Mouse (Mus musculus): Measurements from ENCODE around the gene Tnfsfm13. TPM values are rescaled to one million over a fixed set of nuclear protein-coding genes. Genes with fewer than 3 reads are reported as not detected.
A peak's percentile ranks its signal among the peaks of the same experiment; 100 is the strongest.

Gene Tnfsfm13
- polyA plus RNA-seq, 1 experiment from 2014 or later: 1.5 TPM

DNA sequence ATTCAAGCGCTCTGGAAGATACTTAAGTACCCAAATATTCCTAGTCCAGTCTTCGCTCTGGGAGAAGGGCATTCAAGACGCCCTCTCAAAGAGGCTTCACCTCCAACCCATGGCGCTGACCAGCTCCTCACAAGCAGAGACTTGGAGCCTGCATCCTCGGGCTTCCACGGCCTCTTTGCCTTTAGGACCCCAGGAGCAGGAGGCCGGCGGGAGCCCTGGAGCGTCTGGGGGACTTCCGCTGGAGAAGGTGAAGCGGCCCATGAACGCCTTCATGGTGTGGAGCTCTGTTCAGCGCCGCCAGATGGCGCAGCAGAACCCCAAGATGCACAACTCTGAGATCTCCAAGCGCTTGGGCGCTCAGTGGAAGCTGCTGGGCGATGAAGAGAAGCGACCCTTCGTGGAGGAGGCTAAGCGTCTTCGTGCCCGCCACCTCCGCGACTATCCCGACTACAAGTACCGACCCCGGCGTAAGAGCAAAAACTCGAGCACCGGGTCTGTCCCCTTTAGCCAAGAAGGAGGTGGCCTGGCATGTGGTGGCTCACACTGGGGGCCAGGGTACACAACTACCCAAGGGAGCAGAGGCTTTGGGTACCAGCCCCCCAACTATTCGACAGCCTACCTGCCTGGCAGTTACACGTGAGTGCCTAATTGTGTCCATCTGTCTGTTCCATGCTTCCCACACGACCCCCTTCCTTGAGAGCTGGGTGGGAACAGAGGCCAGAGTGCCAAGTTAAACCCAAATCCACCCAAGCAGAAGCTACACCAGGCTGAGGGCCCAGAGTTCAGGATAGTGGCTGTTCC lies 40.4 kb downstream of the Tnfsfm13 start, which contains the start of gene Sox15:
Gene Sox15 (plus strand): TSS at position 51 of the 801 bp plus-strand sequence.
- 28% methylated on average over 34 of the region's 34 CpGs for WGBS
- no peak within 1 kb of the TSS for H3K4me3 ChIP-seq (ENCODE audit: low read depth, low read length)
- H3K9me3 ChIP-seq (ENCODE audit: control insufficient read depth, low read length): no peaks in the 10 kb centered on the region
- H3K4me1 ChIP-seq (ENCODE audit: control insufficient read depth, insufficient read depth, low read length): no peaks in the 10 kb centered on the region
- ATAC-seq (ENCODE audit: insufficient read depth, low FRiP score, low TSS enrichment) (peak; percentile 73; the same call in 1 of the 2 replicates), DNase-seq (ENCODE audit: low spot score) (peak; percentile 87)
- peaks cover 38% of the 10 kb centered on the region for H3K36me3 ChIP-seq (ENCODE audit: control insufficient read depth, insufficient read depth, low read length)
- no peak within 1 kb of the TSS for H3K4me2 ChIP-seq (ENCODE audit: low read depth)
- peak within 1 kb of the TSS; percentile 0; the same call in 1 of the 2 replicates for H3K27ac ChIP-seq (ENCODE audit: low read depth, low read length)
- 0 out of 2 replicates have a peak within 1 kb of the TSS, but pooled peaks have one; percentile 7 for H3K9ac ChIP-seq (ENCODE audit: low read length)
- H3K27me3 ChIP-seq (ENCODE audit: control insufficient read depth, insufficient read depth, low read length): no peaks in the 10 kb centered on the region

DNA sequence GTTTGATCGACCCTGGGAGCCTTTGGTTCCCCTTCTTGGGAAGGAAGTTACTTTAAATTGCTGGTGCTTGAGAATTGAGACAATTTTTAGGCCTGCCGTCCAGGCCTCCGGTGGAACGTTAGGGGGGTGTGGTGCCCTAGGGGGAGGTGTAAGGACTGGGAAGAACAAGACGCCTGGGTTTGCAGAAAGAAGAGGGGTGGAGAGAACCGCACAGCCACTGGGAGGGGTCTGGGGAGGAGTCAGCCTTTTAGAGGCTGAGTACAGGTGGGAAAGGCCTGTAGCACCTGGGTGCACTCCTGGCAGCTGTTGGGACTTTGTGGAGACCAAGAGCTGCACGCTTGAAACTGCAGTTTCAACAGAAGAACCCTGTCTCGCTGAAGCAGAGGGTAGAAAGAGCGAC lies 41.1 kb downstream of the Tnfsfm13 start:
- H3K4me2 ChIP-seq (ENCODE audit: low read depth): no peak overlapping the region
- no peaks in the 10 kb centered on the region for H3K9me3 ChIP-seq (ENCODE audit: control insufficient read depth, low read length)
- no peak for ATAC-seq (ENCODE audit: insufficient read depth, low FRiP score, low TSS enrichment)
- no peaks in the 10 kb centered on the region for H3K27me3 ChIP-seq (ENCODE audit: control insufficient read depth, insufficient read depth, low read length)
- H3K36me3 ChIP-seq (ENCODE audit: control insufficient read depth, insufficient read depth, low read length): peaks cover 40% of the 10 kb centered on the region
- no peak overlapping the region for H3K4me3 ChIP-seq (ENCODE audit: low read depth, low read length)
- no peaks in the 10 kb centered on the region for H3K4me1 ChIP-seq (ENCODE audit: control insufficient read depth, insufficient read depth, low read length)
- 45% methylated on average over 9 of the region's 9 CpGs for WGBS
- no peak overlapping the region for H3K9ac ChIP-seq (ENCODE audit: low read length)
- H3K27ac ChIP-seq (ENCODE audit: low read depth, low read length): peak overlapping the region; percentile 0; the same call in 1 of the 2 replicates
- DNase-seq (ENCODE audit: low spot score): no peak

DNA sequence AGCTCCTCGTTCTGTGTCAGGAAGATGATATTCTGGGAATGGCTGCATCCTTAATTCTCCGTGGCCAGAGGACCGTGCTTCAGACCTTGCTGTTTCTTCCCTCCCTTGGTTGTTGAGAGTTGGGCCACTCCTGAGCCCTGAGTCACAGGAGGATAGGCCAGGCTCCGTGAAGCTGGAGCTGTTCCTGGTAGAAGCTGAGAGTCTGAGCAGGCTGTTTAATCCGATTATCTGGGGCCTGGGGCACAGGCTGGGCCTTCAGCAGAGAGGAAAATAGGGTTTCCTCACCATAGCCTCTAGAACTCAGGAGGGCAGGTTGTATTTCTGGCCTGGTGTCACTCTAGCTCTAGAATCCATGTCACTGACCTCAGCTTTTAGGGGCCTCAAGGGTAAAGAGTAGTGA lies 42.5 kb downstream of the Tnfsfm13 start:
- H3K4me3 ChIP-seq (ENCODE audit: low read depth, low read length): no peak overlapping the region
- H3K27ac ChIP-seq (ENCODE audit: low read depth, low read length): no peak overlapping the region
- peaks cover 46% of the 10 kb centered on the region for H3K36me3 ChIP-seq (ENCODE audit: control insufficient read depth, insufficient read depth, low read length)
- no peak overlapping the region for H3K9ac ChIP-seq (ENCODE audit: low read length)
- ATAC-seq (ENCODE audit: insufficient read depth, low FRiP score, low TSS enrichment) (no peak), DNase-seq (ENCODE audit: low spot score) (no peak)
- no peaks in the 10 kb centered on the region for H3K9me3 ChIP-seq (ENCODE audit: control insufficient read depth, low read length)
- H3K4me2 ChIP-seq (ENCODE audit: low read depth): no peak overlapping the region
- H3K27me3 ChIP-seq (ENCODE audit: control insufficient read depth, insufficient read depth, low read length): no peaks in the 10 kb centered on the region
- 80% methylated on average over 5 of the region's 5 CpGs for WGBS
- no peaks in the 10 kb centered on the region for H3K4me1 ChIP-seq (ENCODE audit: control insufficient read depth, insufficient read depth, low read length)

DNA sequence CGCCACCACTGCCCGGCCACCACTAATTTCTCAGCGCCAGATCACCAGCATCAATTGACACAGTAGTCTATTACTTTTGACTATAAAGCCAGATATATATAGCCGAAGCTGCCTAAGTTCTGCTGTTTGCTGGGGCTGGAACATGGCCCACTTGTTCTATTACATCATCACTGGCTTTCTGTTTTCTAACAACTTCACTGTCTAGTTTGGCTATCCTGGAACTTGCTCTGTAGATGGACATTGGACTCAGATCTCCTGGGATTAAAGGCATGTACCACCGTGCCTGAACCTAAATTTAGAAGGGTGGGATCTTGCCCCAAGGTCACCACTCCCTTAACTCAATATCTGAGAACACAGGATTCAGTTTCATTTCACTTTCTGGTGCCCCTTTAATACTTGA lies 50.0 kb downstream of the Tnfsfm13 start:
- WGBS: 94% methylated on average over 5 of the region's 5 CpGs
- Histone ChIP-seq H3K27me3 (ENCODE audit: control insufficient read depth, insufficient read depth, low read length) (no peaks in the 10 kb centered on the region), H3K9me3 (ENCODE audit: control insufficient read depth, low read length) (no peaks in the 10 kb centered on the region)

DNA sequence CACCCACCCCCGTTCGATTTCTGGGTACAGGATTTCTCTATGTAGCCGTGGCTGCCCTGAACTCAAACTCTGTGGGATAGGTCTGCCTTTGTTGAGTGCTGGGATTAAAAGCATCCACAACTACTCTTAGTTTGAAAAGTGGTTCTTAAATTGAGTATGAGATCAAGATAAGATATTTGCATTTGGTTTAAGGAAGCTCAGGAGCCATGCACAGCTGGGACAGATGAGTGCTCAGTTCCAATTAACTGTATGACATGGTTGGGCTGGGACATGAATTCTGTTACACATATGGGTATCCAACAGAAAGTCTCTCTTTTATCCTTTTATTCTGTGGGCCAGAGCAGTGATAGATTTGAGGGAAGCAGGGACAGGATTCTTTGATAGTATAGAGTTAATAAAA lies 60.4 kb downstream of the Tnfsfm13 start:
- no peak overlapping the region for H3K4me2 ChIP-seq (ENCODE audit: low read depth)
- no peak for DNase-seq (ENCODE audit: low spot score)
- no peak overlapping the region for H3K27ac ChIP-seq (ENCODE audit: low read depth, low read length)
- H3K9ac ChIP-seq (ENCODE audit: low read length): no peak overlapping the region
- no peaks in the 10 kb centered on the region for H3K9me3 ChIP-seq (ENCODE audit: control insufficient read depth, low read length)
- H3K4me1 ChIP-seq (ENCODE audit: control insufficient read depth, insufficient read depth, low read length): peaks cover 17% of the 10 kb centered on the region
- ATAC-seq (ENCODE audit: insufficient read depth, low FRiP score, low TSS enrichment): no peak
- H3K36me3 ChIP-seq (ENCODE audit: control insufficient read depth, insufficient read depth, low read length): no peaks in the 10 kb centered on the region; the same call in 1 of the 2 replicates
- H3K27me3 ChIP-seq (ENCODE audit: control insufficient read depth, insufficient read depth, low read length): no peaks in the 10 kb centered on the region
- H3K4me3 ChIP-seq (ENCODE audit: low read depth, low read length): no peak overlapping the region
- WGBS: 95% methylated on average over 3 of the region's 3 CpGs

More for the DNA sequence above, 50.0 kb downstream of the Tnfsfm13 start:
- no peak for DNase-seq (ENCODE audit: low spot score)
- H3K4me3 ChIP-seq (ENCODE audit: low read depth, low read length): no peak overlapping the region
- no peak overlapping the region for H3K27ac ChIP-seq (ENCODE audit: low read depth, low read length)
- peaks cover 43% of the 10 kb centered on the region for H3K36me3 ChIP-seq (ENCODE audit: control insufficient read depth, insufficient read depth, low read length)
- H3K4me1 ChIP-seq (ENCODE audit: control insufficient read depth, insufficient read depth, low read length): no peaks in the 10 kb centered on the region
- H3K4me2 ChIP-seq (ENCODE audit: low read depth): no peak overlapping the region
- no peak overlapping the region for H3K9ac ChIP-seq (ENCODE audit: low read length)
- no peak for ATAC-seq (ENCODE audit: insufficient read depth, low FRiP score, low TSS enrichment)

DNA sequence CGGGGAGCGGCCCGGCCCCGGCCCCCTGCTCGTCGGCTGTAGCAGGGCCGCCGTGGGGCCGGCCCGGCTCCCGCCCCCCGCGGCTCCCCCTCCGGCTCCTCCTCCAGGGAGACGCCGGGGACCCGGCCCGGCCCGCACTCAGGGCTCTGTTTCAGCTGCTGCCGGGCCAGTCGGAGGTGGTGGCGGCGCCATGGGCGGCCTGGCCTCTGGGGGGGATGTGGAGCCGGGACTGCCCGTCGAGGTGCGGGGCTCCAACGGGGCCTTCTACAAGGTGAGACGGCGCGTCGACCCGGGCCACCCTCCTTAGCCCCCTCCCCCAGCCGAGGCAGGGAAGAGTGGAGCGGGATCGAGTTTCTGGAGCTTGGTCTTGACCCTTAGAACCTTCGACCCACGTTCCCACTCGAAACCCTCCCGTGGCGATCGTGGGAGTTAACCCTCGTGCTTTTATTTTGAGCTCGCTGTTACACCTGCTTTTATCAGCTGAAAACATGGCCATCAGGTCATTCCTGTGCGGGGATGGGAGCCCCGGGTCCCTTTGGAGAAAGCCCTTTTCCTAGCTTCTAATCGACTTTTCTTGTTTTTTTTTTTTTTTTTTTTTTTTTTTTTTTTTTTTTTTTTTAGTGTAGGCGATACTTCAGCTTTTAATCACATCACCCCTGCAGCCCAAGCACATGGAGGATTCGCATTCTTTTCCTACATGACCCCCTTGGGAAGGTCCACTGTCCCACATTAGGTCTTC lies 62.6 kb downstream of the Tnfsfm13 start:
- Histone ChIP-seq H3K9me3 (ENCODE audit: control insufficient read depth, low read length) (no peaks in the 10 kb centered on the region), H3K4me1 (ENCODE audit: control insufficient read depth, insufficient read depth, low read length) (peaks cover 17% of the 10 kb centered on the region), H3K4me3 (ENCODE audit: low read depth, low read length) (peak overlapping the region; percentile 99), H3K27ac (ENCODE audit: low read depth, low read length) (peak overlapping the region; percentile 96), H3K9ac (ENCODE audit: low read length) (peak overlapping the region; percentile 96), H3K27me3 (ENCODE audit: control insufficient read depth, insufficient read depth, low read length) (no peaks in the 10 kb centered on the region), H3K4me2 (ENCODE audit: low read depth) (peak overlapping the region; percentile 74), H3K36me3 (ENCODE audit: control insufficient read depth, insufficient read depth, low read length) (no peaks in the 10 kb centered on the region; the same call in 1 of the 2 replicates)
- ATAC-seq (ENCODE audit: insufficient read depth, low FRiP score, low TSS enrichment) (peak; percentile 56), DNase-seq (ENCODE audit: low spot score) (no peak)
- WGBS: under 1% methylated on average over 44 of the region's 50 CpGs

MicroRNAs encoded within 50 kb of the gene (microRNA counts, 519-probe panel; counts per million panel counts)
- microRNA mmu-miR-1934: 171 counts per million, percentile 57 among the panel's probes with 10 or more counts
- microRNA mmu-miR-467f: 2,928 counts per million, percentile 64 among the panel's probes with 10 or more counts

Small RNA genes within 50 kb of the gene (microRNA-seq; reads per million reads assigned to microRNA genes)
- gene Mir1934: 1.3 reads per million
- gene Mir467f: not detected

Other genes with a start within 250 kb of the Tnfsfm13 start
- 0.92 and 1.2 TPM in 2 replicates for gene Dnah2, start 147.0 kb downstream of the Tnfsfm13 start, polyA plus RNA-seq (2014; fragmentation: Nextera tagmentation; extraction: Ambion mirVana)
- 9.6 and 9.7 TPM in 2 replicates for gene Efnb3, start 135.9 kb downstream of the Tnfsfm13 start, polyA plus RNA-seq (2014; fragmentation: Nextera tagmentation; extraction: Ambion mirVana)
- 34.5 and 34.6 TPM in 2 replicates for gene Wrap53, start 115.8 kb downstream of the Tnfsfm13 start, polyA plus RNA-seq (2014; fragmentation: Nextera tagmentation; extraction: Ambion mirVana)
- gene Trp53, start 115.7 kb downstream of the Tnfsfm13 start, polyA plus RNA-seq (2014; fragmentation: Nextera tagmentation; extraction: Ambion mirVana): 169 and 175 TPM in 2 replicates
- gene Atp1b2, start 90.2 kb downstream of the Tnfsfm13 start, polyA plus RNA-seq (2014; fragmentation: Nextera tagmentation; extraction: Ambion mirVana): 7.2 and 7.7 TPM in 2 replicates
- not detected in 2 replicates for gene Shbg, start 78.2 kb downstream of the Tnfsfm13 start, polyA plus RNA-seq (2014; fragmentation: Nextera tagmentation; extraction: Ambion mirVana)
- 14.9 and 19.0 TPM in 2 replicates for gene Sat2, start 74.1 kb downstream of the Tnfsfm13 start, polyA plus RNA-seq (2014; fragmentation: Nextera tagmentation; extraction: Ambion mirVana)
- gene Fxr2, start 63.1 kb downstream of the Tnfsfm13 start, polyA plus RNA-seq (2014; fragmentation: Nextera tagmentation; extraction: Ambion mirVana): 36.4 and 40.3 TPM in 2 replicates
- not detected in 2 replicates for gene Sox15, start 40.8 kb downstream of the Tnfsfm13 start, polyA plus RNA-seq (2014; fragmentation: Nextera tagmentation; extraction: Ambion mirVana)
- gene Mpdu1, start 33.5 kb downstream of the Tnfsfm13 start, polyA plus RNA-seq (2014; fragmentation: Nextera tagmentation; extraction: Ambion mirVana): 26.8 and 30.0 TPM in 2 replicates
- gene Cd68, start 29.9 kb downstream of the Tnfsfm13 start, polyA plus RNA-seq (2014; fragmentation: Nextera tagmentation; extraction: Ambion mirVana): 5.5 and 6.7 TPM in 2 replicates
- gene Eif4a1, start 23.7 kb downstream of the Tnfsfm13 start, polyA plus RNA-seq (2014; fragmentation: Nextera tagmentation; extraction: Ambion mirVana): 781 and 824 TPM in 2 replicates
- 88.6 and 93.8 TPM in 2 replicates for gene Senp3, start 14.0 kb downstream of the Tnfsfm13 start, polyA plus RNA-seq (2014; fragmentation: Nextera tagmentation; extraction: Ambion mirVana)
- gene Tnfsf13, start 10.3 kb downstream of the Tnfsfm13 start, polyA plus RNA-seq (2014; fragmentation: Nextera tagmentation; extraction: Ambion mirVana): 0.19 TPM in 1 of 2 replicates, not detected in the other
- gene Tnfsf12, start 249 bp downstream of the Tnfsfm13 start, polyA plus RNA-seq (2014; fragmentation: Nextera tagmentation; extraction: Ambion mirVana): 1.5 and 1.7 TPM in 2 replicates
- gene Polr2a, start 62.5 kb upstream of the Tnfsfm13 start, polyA plus RNA-seq (2014; fragmentation: Nextera tagmentation; extraction: Ambion mirVana): 65.0 and 65.3 TPM in 2 replicates
- not detected in 2 replicates for gene Slc35g3, start 65.9 kb upstream of the Tnfsfm13 start, polyA plus RNA-seq (2014; fragmentation: Nextera tagmentation; extraction: Ambion mirVana)
- 0.99 and 1.3 TPM in 2 replicates for gene Zbtb4, start 69.8 kb upstream of the Tnfsfm13 start, polyA plus RNA-seq (2014; fragmentation: Nextera tagmentation; extraction: Ambion mirVana)
- 4.2 and 6.2 TPM in 2 replicates for gene Chrnb1, start 99.8 kb upstream of the Tnfsfm13 start, polyA plus RNA-seq (2014; fragmentation: Nextera tagmentation; extraction: Ambion mirVana)
- 2.0 and 3.0 TPM in 2 replicates for gene Fgf11, start 105.8 kb upstream of the Tnfsfm13 start, polyA plus RNA-seq (2014; fragmentation: Nextera tagmentation; extraction: Ambion mirVana)
- 0.69 and 0.88 TPM in 2 replicates for gene Tmem102, start 109.5 kb upstream of the Tnfsfm13 start, polyA plus RNA-seq (2014; fragmentation: Nextera tagmentation; extraction: Ambion mirVana)
- not detected in 2 replicates for gene Gm39566, start 119.2 kb upstream of the Tnfsfm13 start, polyA plus RNA-seq (2014; fragmentation: Nextera tagmentation; extraction: Ambion mirVana)
- gene Spem2, start 122.4 kb upstream of the Tnfsfm13 start, polyA plus RNA-seq (2014; fragmentation: Nextera tagmentation; extraction: Ambion mirVana): not detected in 2 replicates
- 0.23 TPM in 1 of 2 replicates, not detected in the other for gene Spem1, start 126.1 kb upstream of the Tnfsfm13 start, polyA plus RNA-seq (2014; fragmentation: Nextera tagmentation; extraction: Ambion mirVana)
- 10.9 and 11.4 TPM in 2 replicates for gene Nlgn2, start 141.7 kb upstream of the Tnfsfm13 start, polyA plus RNA-seq (2014; fragmentation: Nextera tagmentation; extraction: Ambion mirVana)
- gene Tmem256, start 142.4 kb upstream of the Tnfsfm13 start, polyA plus RNA-seq (2014; fragmentation: Nextera tagmentation; extraction: Ambion mirVana): 289 and 296 TPM in 2 replicates
- 75.4 and 83.7 TPM in 2 replicates for gene Plscr3, start 150.3 kb upstream of the Tnfsfm13 start, polyA plus RNA-seq (2014; fragmentation: Nextera tagmentation; extraction: Ambion mirVana)
- gene Tnk1, start 162.6 kb upstream of the Tnfsfm13 start, polyA plus RNA-seq (2014; fragmentation: Nextera tagmentation; extraction: Ambion mirVana): 0.23 and 0.72 TPM in 2 replicates
- not detected in 2 replicates for gene Tmem95, start 181.9 kb upstream of the Tnfsfm13 start, polyA plus RNA-seq (2014; fragmentation: Nextera tagmentation; extraction: Ambion mirVana)
- gene Kctd11, start 185.3 kb upstream of the Tnfsfm13 start, polyA plus RNA-seq (2014; fragmentation: Nextera tagmentation; extraction: Ambion mirVana): 3.1 and 3.6 TPM in 2 replicates
- 0.53 and 1.1 TPM in 2 replicates for gene Acap1, start 199.4 kb upstream of the Tnfsfm13 start, polyA plus RNA-seq (2014; fragmentation: Nextera tagmentation; extraction: Ambion mirVana)
- gene 2810408A11Rik, start 204.9 kb upstream of the Tnfsfm13 start, polyA plus RNA-seq (2014; fragmentation: Nextera tagmentation; extraction: Ambion mirVana): 14.4 and 15.1 TPM in 2 replicates
- 14.2 and 18.0 TPM in 2 replicates for gene Neurl4, start 205.0 kb upstream of the Tnfsfm13 start, polyA plus RNA-seq (2014; fragmentation: Nextera tagmentation; extraction: Ambion mirVana)
- gene Gps2, start 217.8 kb upstream of the Tnfsfm13 start, polyA plus RNA-seq (2014; fragmentation: Nextera tagmentation; extraction: Ambion mirVana): 84.0 and 93.7 TPM in 2 replicates
- 1,905 and 1,926 TPM in 2 replicates for gene Eif5a, start 225.9 kb upstream of the Tnfsfm13 start, polyA plus RNA-seq (2014; fragmentation: Nextera tagmentation; extraction: Ambion mirVana)
- gene Ybx2, start 239.7 kb upstream of the Tnfsfm13 start, polyA plus RNA-seq (2014; fragmentation: Nextera tagmentation; extraction: Ambion mirVana): 3.4 and 4.2 TPM in 2 replicates

Measured in neural tube, embryonic 11.5 days (tissue).